Mouse (Mus musculus) stomach, postnatal 0 days (tissue): Measurements from ENCODE around the gene Npdc1. TPM values are rescaled to one million over a fixed set of nuclear protein-coding genes. Genes with fewer than 3 reads are reported as not detected.

Experiments used
- ATAC-seq: fragments of 200-750 bp; cut with Nextera tagmentation; 2 replicates; pipeline ENCODE4 v1.8.0; 2017; ENCODE audit not compliant: low FRiP score, low TSS enrichment
- DNase-seq: peaks from one replicate; pipeline ENCODE4 v3.0.0-alpha.2; 2016; ENCODE audit warnings: low spot score
- H3K27ac ChIP-seq: fragments of 300-500 bp; sonication (generic); replicated peaks from 2 replicates; pipeline ENCODE4 v1.5.1; 2014; ENCODE audit warnings: mild to moderate bottlenecking, control low read depth
- H3K27me3 ChIP-seq: fragments of 300-500 bp; sonication (generic); 2 replicates; pipeline ENCODE4 v1.6.1; 2014; ENCODE audit warnings: low read length; ENCODE audit not compliant: control insufficient read depth, insufficient read depth
- H3K36me3 ChIP-seq: fragments of 300-500 bp; sonication (generic); 2 replicates; pipeline ENCODE4 v1.6.1; 2014; ENCODE audit warnings: low read length, mixed read lengths; ENCODE audit not compliant: control insufficient read depth, insufficient read depth
- H3K4me1 ChIP-seq: fragments of 300-500 bp; sonication (generic); replicated peaks from 2 replicates; pipeline ENCODE4 v1.6.1; 2014; ENCODE audit warnings: antibody characterized with exemption; ENCODE audit not compliant: control insufficient read depth, insufficient read depth
- H3K4me2 ChIP-seq: fragments of 300-500 bp; sonication (generic); replicated peaks from 2 replicates; pipeline ENCODE4 v1.6.1; 2014; ENCODE audit warnings: low read depth, mild to moderate bottlenecking, control low read depth, moderate library complexity
- H3K4me3 ChIP-seq: fragments of 300-500 bp; sonication (generic); 2 replicates; pipeline ENCODE4 v1.5.1; 2014; ENCODE audit warnings: low read depth, low read length, control low read depth
- H3K9ac ChIP-seq: fragments of 300-500 bp; sonication (generic); 2 replicates; pipeline ENCODE4 v1.6.1; 2014; ENCODE audit warnings: mild to moderate bottlenecking, low read length, control low read depth, mixed read lengths
- H3K9me3 ChIP-seq: fragments of 300-500 bp; sonication (generic); 2 replicates; pipeline ENCODE4 v1.6.1; 2016; ENCODE audit warnings: low read length; ENCODE audit not compliant: control insufficient read depth
- CTCF ChIP-seq: IDR thresholded peaks from 2 replicates; pipeline ENCODE4 v1.5.1; 2016; ENCODE audit warnings: antibody characterized with exemption, low read depth, mild to moderate bottlenecking, moderate library complexity
- EP300 ChIP-seq: optimal IDR thresholded peaks from 2 replicates; pipeline ENCODE3; 2016; ENCODE audit warnings: antibody characterized with exemption
- WGBS: fragments of 180-500 bp; shearing (Covaris S2); extraction: QIAGEN DNeasy Blood & Tissue Kit; methylation state at CpG from one replicate; pipeline ENCODE4 v1.1.7; 2014; 5-methylcytosine and 5-hydroxymethylcytosine counted together
- polyA plus RNA-seq: library from polyadenylated mRNA; unstranded; fragments of >200 nt; fragmentation: Nextera tagmentation; extraction: Ambion mirVana; gene quantifications from 2 replicates; pipeline ENCODE4 v1.2.1, GENCODE M21; 2015

Gene Npdc1
- polyA plus RNA-seq, 1 experiment from 2014 or later, result 53.0 TPM

- 46% methylated on average over 3 of the region's 3 CpGs for WGBS
- Histone ChIP-seq H3K27me3 (no peaks in the 10 kb centered on the region), H3K4me3 (peak overlapping the region; percentile 52), H3K9ac (peak overlapping the region; percentile 70; the same call in 1 of the 2 replicates), H3K4me1 (peaks cover 10% of the 10 kb centered on the region), H3K4me2 (peak overlapping the region; percentile 89), H3K27ac (no peak overlapping the region), H3K9me3 (no peaks in the 10 kb centered on the region), H3K36me3 (no peaks in the 10 kb centered on the region)
- no peak for ATAC-seq
- no peak for TF ChIP-seq CTCF
- no peak for TF ChIP-seq EP300
- DNase-seq, result no peak
Observed at GRCm38 (mm10) chr2:25396597-25396983, 2.6 kb upstream of the Npdc1 start.

- ATAC-seq, result no peak
Observed at GRCm38 (mm10) chr2:25397010-25397409, 2.1 kb upstream of the Npdc1 start.

DNA sequence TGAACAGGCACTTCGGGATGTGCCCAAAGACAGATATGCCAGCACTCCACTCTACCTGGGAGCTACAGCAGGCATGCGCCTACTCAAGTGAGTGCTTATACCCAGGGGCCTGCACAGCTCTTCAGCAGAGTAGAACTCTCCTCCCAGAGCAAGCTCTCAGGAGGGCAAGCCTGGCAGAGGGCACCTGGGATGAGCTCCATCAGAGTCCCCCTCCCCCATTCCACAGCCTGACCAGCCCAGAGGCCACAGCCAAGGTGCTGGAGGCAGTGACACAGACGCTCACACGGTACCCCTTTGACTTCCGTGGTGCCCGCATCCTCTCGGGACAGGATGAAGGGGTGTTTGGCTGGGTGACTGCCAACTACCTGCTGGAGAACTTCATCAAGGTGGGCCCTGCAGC, 1.1 kb upstream of the Npdc1 start:
- ATAC-seq, result no peak
- TF ChIP-seq CTCF, result no peak
- no peak for TF ChIP-seq EP300
- no peaks in the 10 kb centered on the region for H3K27me3 ChIP-seq
- H3K36me3 ChIP-seq, result no peaks in the 10 kb centered on the region
- no peaks in the 10 kb centered on the region for H3K9me3 ChIP-seq
- no peak overlapping the region for H3K4me2 ChIP-seq
- no peak overlapping the region for H3K27ac ChIP-seq
- 92% methylated on average over 7 of the region's 7 CpGs for WGBS
- H3K4me1 ChIP-seq, result peaks cover 10% of the 10 kb centered on the region
- H3K4me3 ChIP-seq, result no peak overlapping the region
- no peak for DNase-seq
- H3K9ac ChIP-seq, result no peak overlapping the region

More at GRCm38 (mm10) chr2:25397010-25397409, 2.1 kb upstream of the Npdc1 start:
- H3K27me3 ChIP-seq, result no peaks in the 10 kb centered on the region
- WGBS, result 53% methylated on average over 1 of the region's 1 CpGs
- H3K9me3 ChIP-seq, result no peaks in the 10 kb centered on the region
- DNase-seq, result no peak
- no peaks in the 10 kb centered on the region for H3K36me3 ChIP-seq
- no peak for TF ChIP-seq CTCF
- no peak for TF ChIP-seq EP300
- peak overlapping the region; percentile 89; the same call in 1 of the 2 replicates for H3K4me2 ChIP-seq
- no peak overlapping the region for H3K9ac ChIP-seq
- no peak overlapping the region for H3K4me3 ChIP-seq
- H3K4me1 ChIP-seq, result peaks cover 10% of the 10 kb centered on the region
- H3K27ac ChIP-seq, result no peak overlapping the region

GRCm38 (mm10) chr2:25400291-25400690, 1.1 kb downstream of the Npdc1 start:
- TF ChIP-seq EP300, result no peak
- no peak for TF ChIP-seq CTCF
- H3K4me3 ChIP-seq, result no peak overlapping the region
- ATAC-seq, result no peak
- H3K27ac ChIP-seq, result no peak overlapping the region
- peak overlapping the region; percentile 42 for H3K4me2 ChIP-seq
- no peak overlapping the region for H3K9ac ChIP-seq
- peaks cover 2% of the 10 kb centered on the region for H3K4me1 ChIP-seq
- H3K9me3 ChIP-seq, result no peaks in the 10 kb centered on the region
- H3K27me3 ChIP-seq, result no peaks in the 10 kb centered on the region
- 22% methylated on average over 16 of the region's 16 CpGs for WGBS
- no peaks in the 10 kb centered on the region for H3K36me3 ChIP-seq
- DNase-seq, result no peak

DNA sequence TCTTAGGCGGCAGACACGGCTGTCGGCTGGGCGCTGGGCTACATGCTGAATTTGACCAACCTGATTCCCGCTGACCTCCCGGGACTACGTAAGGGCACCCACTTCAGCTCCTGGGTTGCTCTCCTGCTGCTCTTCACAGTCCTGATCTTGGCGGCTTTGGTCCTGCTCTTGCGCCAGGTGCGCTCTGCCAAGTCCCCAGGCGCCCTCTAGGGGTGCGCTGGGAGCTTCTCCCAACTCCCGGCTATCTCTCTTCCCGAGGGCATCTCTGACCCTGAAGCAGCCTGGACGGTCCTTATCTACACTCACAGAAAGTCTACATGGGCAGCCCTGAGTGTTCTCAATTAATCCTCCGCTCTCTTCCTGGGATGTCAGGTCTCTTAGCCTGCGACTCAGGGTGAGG, 1.6 kb downstream of the Npdc1 start:
- Histone ChIP-seq H3K9me3 (no peaks in the 10 kb centered on the region), H3K4me3 (no peak overlapping the region), H3K9ac (no peak overlapping the region), H3K4me2 (peak overlapping the region; percentile 42), H3K36me3 (no peaks in the 10 kb centered on the region), H3K4me1 (peaks cover 2% of the 10 kb centered on the region), H3K27me3 (no peaks in the 10 kb centered on the region), H3K27ac (no peak overlapping the region)
- TF ChIP-seq EP300 (no peak), CTCF (peak; percentile 79)
- 5% methylated on average over 17 of the region's 17 CpGs for WGBS
- peak; percentile 71 for DNase-seq
- ATAC-seq, result 0 out of 2 replicates have a peak, but pooled peaks have one; percentile 22

GRCm38 (mm10) chr2:25402377-25402971, 3.3 kb downstream of the Npdc1 start:
- Histone ChIP-seq H3K4me3 (peak overlapping the region; percentile 60), H3K27me3 (no peaks in the 10 kb centered on the region), H3K4me1 (no peaks in the 10 kb centered on the region; the same call in 1 of the 2 replicates), H3K27ac (no peak overlapping the region; the same call in 1 of the 2 replicates), H3K9me3 (no peaks in the 10 kb centered on the region), H3K36me3 (no peaks in the 10 kb centered on the region), H3K9ac (peak overlapping the region; percentile 64; the same call in 1 of the 2 replicates), H3K4me2 (peak overlapping the region; percentile 77)
- peak; percentile 36 for ATAC-seq
- TF ChIP-seq CTCF (peak; percentile 85), EP300 (no peak)
- WGBS, result 3% methylated on average over 13 of the region's 13 CpGs
- peak; percentile 93 for DNase-seq
